Mouse (Mus musculus) regulatory T cell (primary cell): ENCODE results near the gene Trim63.

Experiments used
- in situ Hi-C: fragments of 300-600 bp; cut with MboI, MseI; formaldehyde crosslinking; loops from one replicate; pipeline ENCODE4 v1.15.1; 2025; ENCODE audit warnings: high pct_unique_total_duplicates

Trim63 gene

GRCm38 (mm10) chr4:134298626-134299497 lies 16.1 kb upstream of the Trim63 start:
- in situ Hi-C loops = loop anchor here (5.0 kb wide), 1 partner anchor 42 kb away; no protein-coding TSS in a partner anchor

- in situ Hi-C loops = loop anchor here (5.0 kb wide), 1 partner anchor 42 kb away; no protein-coding TSS in a partner anchor
Observed at GRCm38 (mm10) chr4:134299498-134299810, 15.5 kb upstream of the Trim63 start.

- in situ Hi-C loops = loop anchor here (5.0 kb wide), 1 partner anchor 72 kb away; no protein-coding TSS in a partner anchor
Observed at GRCm38 (mm10) chr4:134300316-134300715, 14.6 kb upstream of the Trim63 start.

DNA sequence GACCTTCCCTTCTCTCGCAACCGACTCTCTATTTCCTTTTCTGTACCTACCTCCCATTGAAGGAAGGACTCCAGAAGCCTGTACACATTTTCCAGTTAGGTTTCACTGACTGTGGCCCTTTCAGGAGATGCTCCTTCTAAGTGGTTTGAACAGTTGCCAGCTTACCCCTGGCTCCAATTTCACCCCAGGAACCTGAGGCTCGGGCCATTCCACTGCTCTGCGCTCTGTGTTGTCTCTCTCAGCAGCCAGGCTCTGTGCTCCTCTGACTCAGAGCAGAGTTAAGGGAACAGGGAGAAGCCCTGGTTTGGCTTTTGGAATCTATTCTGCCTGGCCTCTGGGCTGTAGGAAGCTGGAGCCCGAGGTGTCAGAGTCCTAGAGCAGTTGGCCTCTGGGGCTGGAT lies 12.8 kb upstream of the Trim63 start:
- in situ Hi-C loops = loop anchor here (5.0 kb wide), 1 partner anchor 70 kb away; no protein-coding TSS in a partner anchor

GRCm38 (mm10) chr4:134306963-134307362 lies 8.0 kb upstream of the Trim63 start:
- in situ Hi-C loops = no loop called here

DNA sequence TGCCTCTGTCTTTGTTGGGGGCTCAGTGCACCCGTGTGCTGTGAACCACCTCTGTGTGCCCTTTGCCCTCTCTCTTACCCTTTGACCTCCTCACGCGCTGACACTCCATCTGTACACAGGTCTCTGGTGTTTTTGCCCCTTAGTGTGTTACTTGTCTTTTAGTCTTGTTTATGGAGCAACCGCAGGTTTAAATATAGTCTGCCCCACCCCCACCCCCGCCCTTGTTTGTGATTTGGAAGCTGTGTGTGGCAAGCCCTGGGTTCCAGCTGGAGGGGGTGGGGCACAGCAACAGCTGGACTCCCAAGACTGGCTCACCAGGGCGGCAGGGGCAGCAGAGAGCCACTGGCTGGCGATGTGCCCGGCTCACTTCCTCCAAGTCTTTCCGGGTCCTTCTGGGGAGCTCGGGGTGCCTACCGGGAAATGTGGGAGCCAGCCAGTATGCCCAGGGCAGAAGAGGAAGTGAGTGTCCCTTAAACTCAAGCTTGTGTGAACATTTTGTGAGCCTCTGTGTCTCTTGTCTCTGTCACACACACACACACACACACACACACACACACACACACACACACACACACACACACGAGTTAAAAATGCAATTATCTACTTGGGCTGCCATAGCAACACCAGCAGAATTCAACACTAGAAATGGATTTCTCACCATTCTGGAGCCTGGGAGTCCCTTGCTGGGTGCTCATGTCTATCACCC lies 7.4 kb upstream of the Trim63 start:
- in situ Hi-C loops = no loop called here

DNA sequence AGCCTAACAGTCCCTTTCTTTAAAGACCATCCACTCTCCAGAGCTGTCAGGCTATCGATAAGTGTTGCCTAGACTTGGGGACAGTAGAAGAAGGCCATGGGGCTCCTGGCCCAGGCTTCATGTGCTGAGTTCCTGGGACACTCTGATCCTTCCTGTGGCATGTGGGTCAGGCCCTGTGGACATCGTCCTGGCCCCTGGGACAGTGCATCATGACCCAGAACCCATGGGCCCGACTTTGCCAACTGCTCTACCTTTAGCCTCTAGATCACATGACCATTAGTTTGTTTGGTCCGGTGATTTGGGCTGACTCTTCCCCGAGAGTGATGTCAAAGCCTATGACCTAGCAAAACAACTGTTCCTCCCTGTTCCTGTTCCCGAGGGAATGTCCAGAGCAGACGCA lies 4.8 kb upstream of the Trim63 start:
- in situ Hi-C loops = no loop called here

DNA sequence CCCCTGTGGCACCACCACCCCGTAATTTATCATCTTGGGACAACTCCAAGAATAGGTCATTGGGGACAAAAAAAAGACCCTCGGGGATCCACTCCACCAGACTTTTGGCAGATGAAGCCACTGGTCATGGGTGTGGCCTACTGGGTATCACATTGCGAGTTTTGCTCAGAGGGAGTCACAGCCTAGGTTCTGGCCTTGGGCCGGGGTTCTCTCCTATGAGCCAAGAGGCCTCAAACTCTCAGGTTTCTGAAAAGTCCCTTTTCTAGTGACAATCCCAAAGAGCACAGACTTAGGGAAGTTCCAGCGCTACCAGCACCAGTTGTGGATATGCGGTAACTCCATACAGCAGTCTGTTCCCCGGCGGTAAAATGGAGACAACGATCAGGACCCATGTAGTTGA lies 4.3 kb upstream of the Trim63 start:
- in situ Hi-C loops = no loop called here

- in situ Hi-C loops = no loop called here
Observed at GRCm38 (mm10) chr4:134311784-134312183, 3.1 kb upstream of the Trim63 start.

GRCm38 (mm10) chr4:134312341-134312740 lies 2.6 kb upstream of the Trim63 start:
- in situ Hi-C loops = no loop called here

- in situ Hi-C loops = no loop called here
Observed at GRCm38 (mm10) chr4:134312901-134313300, 2.0 kb upstream of the Trim63 start.

GRCm38 (mm10) chr4:134314081-134314655 lies 752 bp upstream of the Trim63 start:
- in situ Hi-C loops = no loop called here

DNA sequence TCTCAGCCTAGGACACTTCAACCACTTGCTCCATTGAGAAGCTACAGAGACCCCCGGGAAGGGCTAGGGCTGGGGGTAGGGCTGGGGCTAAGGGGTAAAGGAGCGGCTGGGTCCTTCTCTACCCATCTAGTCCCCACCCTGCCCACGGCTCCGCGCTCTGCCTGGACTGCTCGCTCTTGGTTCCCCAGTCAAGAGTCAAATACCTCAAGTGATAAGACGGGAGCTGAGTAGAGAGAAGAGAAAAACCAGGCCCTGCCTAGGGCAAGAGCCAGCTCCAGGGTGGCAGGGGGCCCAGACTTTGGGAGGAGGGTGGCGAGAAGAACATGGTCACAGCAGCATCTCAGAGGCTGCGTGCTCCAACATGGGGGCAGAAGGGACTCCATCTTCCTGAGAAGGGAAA lies 550 bp downstream of the Trim63 start:
- in situ Hi-C loops = no loop called here

GRCm38 (mm10) chr4:134316390-134316789 lies 1.5 kb downstream of the Trim63 start:
- in situ Hi-C loops = no loop called here

GRCm38 (mm10) chr4:134319074-134319473 lies 4.2 kb downstream of the Trim63 start:
- in situ Hi-C loops = no loop called here

DNA sequence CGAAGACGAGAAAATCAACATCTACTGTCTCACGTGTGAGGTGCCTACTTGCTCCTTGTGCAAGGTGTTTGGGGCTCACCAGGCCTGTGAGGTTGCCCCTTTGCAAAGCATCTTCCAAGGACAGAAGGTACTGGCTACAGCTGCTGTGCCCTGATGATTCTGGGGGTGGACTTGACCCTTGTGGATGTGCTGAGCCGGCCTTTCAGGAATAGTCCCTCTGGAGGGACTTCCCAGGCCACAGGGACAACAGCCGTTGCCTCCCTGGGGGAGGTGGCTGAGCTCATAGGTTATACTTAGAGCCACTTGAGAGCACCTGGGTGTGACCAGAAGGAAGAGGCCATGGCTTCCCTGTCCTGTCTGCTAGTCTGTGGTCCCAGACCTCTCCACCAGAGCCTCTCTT lies 4.8 kb downstream of the Trim63 start:
- in situ Hi-C loops = loop anchor here (5.0 to 10.0 kb wide), 2 partner anchors 63 to 1255 kb away; partner anchors contain the start of genes Extl1 and Grhl3

GRCm38 (mm10) chr4:134321524-134321923 lies 6.6 kb downstream of the Trim63 start:
- in situ Hi-C loops = loop anchor here (5.0 to 10.0 kb wide), 2 partner anchors 61 to 1253 kb away; partner anchors contain the start of genes Extl1 and Grhl3

DNA sequence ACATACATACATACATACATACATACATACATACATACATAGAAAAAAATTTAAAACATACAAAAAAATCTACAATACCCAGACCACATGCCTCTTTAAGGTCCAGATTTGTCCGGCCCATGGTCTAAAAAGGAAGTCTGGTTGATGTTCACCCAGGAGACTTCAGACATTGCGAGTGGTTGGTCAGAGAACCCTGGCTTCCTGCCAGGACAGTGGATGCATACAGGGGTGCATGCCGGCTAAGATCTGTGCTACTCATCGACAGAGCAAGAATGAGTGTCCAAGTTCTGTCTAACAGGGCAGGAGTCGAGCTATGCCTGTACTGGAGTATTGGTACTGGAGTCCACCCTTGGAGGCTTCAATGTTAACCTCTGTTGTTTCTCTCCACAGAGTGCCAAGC lies 9.7 kb downstream of the Trim63 start:
- in situ Hi-C loops = loop anchor here (5.0 to 10.0 kb wide), 2 partner anchors 58 to 1250 kb away; partner anchors contain the start of genes Extl1 and Grhl3

DNA sequence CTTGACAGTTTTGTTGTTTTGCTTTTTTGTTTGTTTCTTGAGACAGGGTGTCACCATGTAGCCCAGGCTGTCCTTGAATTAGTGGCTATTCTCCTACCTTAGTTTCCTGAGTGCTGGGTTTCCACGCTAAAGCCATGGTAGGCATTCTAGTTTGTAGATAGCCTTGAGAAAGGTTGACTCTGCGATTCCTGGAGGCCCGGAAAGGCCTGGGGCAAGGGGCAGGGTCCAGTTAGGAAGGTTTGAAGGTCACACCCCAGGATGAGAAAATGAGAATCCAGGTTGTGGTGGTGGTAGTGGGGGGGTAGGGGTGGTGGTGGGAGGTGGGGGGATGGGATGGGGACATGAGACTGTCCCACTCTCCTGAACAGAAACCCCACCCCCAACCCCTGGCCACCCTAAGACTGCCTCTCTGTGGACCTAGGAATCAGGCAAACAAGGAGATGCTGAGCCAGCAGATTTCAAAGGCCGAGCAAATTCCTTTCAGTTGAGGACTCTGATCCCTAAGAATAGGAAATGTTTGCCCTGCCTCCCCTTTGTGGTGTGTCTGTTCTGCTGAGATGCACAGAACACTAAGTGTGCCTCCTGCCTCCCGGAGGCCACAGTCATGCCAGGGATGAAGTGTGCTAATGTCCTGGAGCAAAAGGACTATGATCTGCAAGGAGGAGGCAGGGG lies 12.1 kb downstream of the Trim63 start:
- in situ Hi-C loops = loop anchor here (10.0 kb wide), 1 partner anchor 1248 kb away; the partner anchor contains the start of gene Grhl3

DNA sequence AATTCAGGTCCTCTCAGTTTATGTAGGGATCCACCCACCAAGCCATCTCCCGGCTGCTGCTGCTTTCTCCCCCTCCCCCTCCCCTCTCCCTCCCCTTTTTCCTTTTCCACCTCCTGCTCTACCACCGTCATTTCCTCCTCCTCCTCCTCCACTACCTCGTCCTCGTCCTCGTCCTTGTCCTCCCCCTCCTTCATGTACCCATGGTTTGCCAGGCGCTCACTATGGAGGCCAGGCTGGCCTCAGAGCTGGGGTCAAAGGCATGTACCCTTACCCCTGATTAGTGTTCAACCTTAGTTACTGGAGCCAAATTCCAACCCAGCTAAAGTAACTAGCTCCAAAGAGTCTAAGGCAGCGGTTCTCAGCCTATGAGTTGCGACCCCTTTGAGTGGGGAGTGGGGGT lies 13.2 kb downstream of the Trim63 start:
- in situ Hi-C loops = loop anchor here (10.0 kb wide), 1 partner anchor 1247 kb away; the partner anchor contains the start of gene Grhl3

- in situ Hi-C loops = loop anchor here (10.0 kb wide), 1 partner anchor 1246 kb away; the partner anchor contains the start of gene Grhl3
Observed at GRCm38 (mm10) chr4:134328832-134329231, 13.9 kb downstream of the Trim63 start.
